Mouse (Mus musculus): ENCODE measurements at regions not wholly inside any gene's neighbourhood (a gene's known extent, or its start where the extent isn't known, plus 50 kb on each side); places are given as distances from the start of the nearest gene placed in this dataset.

- no peak for ATAC-seq (replicated peaks; ENCODE audit: low FRiP score, low TSS enrichment, poor library complexity, severe bottlenecking)
Observed at GRCm38 (mm10) chr11:44319136-44319535, 80.7 kb upstream of the Il12b start.

DNA sequence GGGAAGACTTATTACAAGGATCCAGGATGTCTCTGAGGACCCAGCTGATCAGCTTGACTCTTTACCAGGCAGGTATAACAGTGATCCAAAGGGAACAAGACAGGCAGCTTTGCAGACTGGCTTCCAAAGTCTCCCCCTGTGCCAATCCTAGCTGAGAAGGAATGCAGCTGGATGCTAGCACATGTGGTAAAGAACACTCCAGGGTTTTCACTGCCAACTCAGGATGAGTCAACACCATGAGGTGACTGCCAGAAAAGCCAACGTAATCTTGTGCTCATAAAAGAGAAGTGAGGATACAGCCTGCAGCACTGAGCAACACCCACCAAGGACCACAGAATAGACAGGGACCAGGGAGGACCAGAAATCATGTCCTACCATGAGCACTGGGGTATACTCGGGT lies 76.5 kb upstream of the Il12b start:
- no peak for ATAC-seq (replicated peaks; ENCODE audit: low FRiP score, low TSS enrichment, poor library complexity, severe bottlenecking)

GRCm38 (mm10) chr11:44325066-44325465 lies 74.8 kb upstream of the Il12b start:
- ATAC-seq (replicated peaks; ENCODE audit: low FRiP score, low TSS enrichment, poor library complexity, severe bottlenecking), result no peak

GRCm38 (mm10) chr11:44325525-44325924 lies 74.3 kb upstream of the Il12b start:
- no peak for ATAC-seq (replicated peaks; ENCODE audit: low FRiP score, low TSS enrichment, poor library complexity, severe bottlenecking)

- no peak for ATAC-seq (replicated peaks; ENCODE audit: low FRiP score, low TSS enrichment, poor library complexity, severe bottlenecking)
Observed at GRCm38 (mm10) chr11:44329503-44329902, 70.4 kb upstream of the Il12b start.

GRCm38 (mm10) chr11:44330438-44330837 lies 69.4 kb upstream of the Il12b start:
- no peak for ATAC-seq (replicated peaks; ENCODE audit: low FRiP score, low TSS enrichment, poor library complexity, severe bottlenecking)

DNA sequence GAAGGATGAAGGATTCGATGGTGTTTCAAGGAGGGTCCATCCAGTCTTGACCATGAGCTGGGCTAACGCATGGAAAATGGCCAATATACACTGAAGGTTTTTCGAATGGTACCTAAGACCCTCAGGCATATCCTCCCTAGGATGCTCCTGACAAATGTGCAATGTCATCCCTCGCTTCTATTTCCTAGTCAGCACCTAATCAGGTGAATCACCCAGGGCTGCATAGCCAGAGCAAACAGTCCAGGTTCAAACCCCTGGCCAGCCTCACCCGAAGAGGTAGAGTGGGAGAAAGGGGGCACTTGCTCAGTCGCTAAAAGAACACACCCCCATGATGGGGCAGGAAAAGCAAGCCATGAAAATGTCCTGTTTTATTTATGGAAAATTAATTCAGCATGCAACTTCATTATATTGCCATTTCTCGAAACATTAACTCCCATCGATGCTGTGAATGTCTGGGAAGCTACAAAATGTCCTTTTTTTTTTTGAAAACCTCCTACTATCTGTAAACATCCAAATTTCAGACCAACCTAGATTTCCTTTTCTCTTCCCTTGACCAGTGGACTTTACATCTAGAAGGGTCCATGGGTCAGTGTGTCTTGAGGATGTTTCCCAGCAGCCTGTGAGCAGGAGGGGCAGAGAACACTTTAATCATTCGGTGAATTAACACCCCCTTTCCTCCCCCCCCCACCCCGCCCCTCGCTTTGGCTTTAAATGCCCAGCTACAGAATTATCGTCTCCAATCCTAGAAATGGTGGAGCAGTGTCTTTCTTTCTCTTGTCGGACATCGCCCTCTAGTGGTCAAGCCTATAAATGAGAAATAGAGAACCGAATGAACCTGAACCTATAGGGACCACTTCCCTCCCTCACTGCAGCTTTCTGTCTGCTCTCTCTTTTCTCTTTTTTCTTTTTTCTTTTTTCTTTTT lies 68.8 kb upstream of the Il12b start:
- peak; percentile 67; the same call in 1 of the 2 replicates for ATAC-seq (replicated peaks; ENCODE audit: low FRiP score, low TSS enrichment, poor library complexity, severe bottlenecking)

- no peak for ATAC-seq (replicated peaks; ENCODE audit: low FRiP score, low TSS enrichment, poor library complexity, severe bottlenecking)
Observed at GRCm38 (mm10) chr11:44331774-44332129, 68.1 kb upstream of the Il12b start.

GRCm38 (mm10) chr11:44340531-44340930 lies 59.3 kb upstream of the Il12b start:
- ATAC-seq (replicated peaks; ENCODE audit: low FRiP score, low TSS enrichment, poor library complexity, severe bottlenecking), result no peak

- no peak for ATAC-seq (replicated peaks; ENCODE audit: low FRiP score, low TSS enrichment, poor library complexity, severe bottlenecking)
Observed at GRCm38 (mm10) chr11:44348308-44348707, 51.6 kb upstream of the Il12b start.

DNA sequence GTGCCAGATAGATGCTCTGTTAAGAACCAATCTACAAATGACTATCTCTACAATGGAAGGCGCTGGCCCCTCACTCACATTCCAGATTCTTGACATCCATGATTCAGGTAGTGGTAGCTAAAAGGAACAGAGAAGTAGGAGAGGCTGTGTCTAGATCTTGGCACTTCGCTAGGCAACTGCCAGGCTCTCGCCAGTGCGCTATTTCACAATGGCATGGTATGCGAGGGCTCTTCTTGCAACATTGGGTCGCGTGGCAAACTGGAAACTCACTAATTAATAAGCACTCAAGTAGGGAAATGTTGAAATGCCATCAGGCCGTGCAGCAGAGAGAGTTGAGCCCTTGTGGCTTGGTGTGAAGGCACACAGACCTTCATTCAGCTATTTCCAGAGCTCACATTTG lies 50.3 kb upstream of the Il12b start:
- no peak for ATAC-seq (replicated peaks; ENCODE audit: low FRiP score, low TSS enrichment, poor library complexity, severe bottlenecking)

All from megakaryocyte-erythroid progenitor cell, adult 5-6 weeks (primary cell).